Mouse (Mus musculus): ENCODE results near the gene Ddx39b. TPM values are rescaled to one million over a fixed set of nuclear protein-coding genes. Genes with fewer than 3 reads are reported as not detected.

Gene Ddx39b
- 422 TPM for total RNA-seq (2023)

DNA sequence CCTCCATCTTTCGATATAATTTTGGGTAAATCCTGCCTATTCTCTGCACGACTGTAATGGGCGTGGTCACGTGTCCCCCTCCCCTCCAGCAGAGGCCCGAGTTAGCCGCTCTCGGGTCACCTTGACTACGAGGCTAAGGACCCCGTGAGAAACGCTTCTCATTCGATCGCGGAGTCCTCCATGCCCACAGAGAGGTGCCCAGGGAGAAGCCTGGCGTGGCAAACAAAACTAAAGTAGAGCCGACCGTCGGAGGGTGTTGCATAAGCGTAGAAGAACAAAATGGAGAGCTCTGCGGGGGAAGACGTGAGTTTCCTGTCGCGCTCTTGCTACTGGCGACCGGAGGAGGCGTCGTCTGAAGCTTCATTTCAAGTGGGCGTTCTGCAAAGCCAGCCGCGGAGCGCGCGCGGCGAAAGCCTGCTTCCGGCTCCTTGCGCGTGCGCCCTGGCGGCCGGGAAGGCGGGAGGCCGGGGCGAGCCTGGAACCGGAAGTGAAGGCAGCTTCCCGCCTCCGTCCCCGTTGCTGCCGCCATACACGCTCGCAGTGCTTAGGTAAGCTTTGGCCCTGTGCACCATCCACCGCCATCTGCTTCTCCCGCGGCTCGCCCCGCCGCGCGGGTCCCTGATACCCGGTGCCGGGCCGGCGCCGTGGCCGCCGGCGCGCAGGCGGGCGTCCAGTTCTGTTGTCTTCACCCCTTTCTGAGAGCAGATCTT, at the start of gene Ddx39b:
Gene Ddx39b (plus strand): TSS at position 442 of the 710 bp plus-strand sequence.

DNA sequence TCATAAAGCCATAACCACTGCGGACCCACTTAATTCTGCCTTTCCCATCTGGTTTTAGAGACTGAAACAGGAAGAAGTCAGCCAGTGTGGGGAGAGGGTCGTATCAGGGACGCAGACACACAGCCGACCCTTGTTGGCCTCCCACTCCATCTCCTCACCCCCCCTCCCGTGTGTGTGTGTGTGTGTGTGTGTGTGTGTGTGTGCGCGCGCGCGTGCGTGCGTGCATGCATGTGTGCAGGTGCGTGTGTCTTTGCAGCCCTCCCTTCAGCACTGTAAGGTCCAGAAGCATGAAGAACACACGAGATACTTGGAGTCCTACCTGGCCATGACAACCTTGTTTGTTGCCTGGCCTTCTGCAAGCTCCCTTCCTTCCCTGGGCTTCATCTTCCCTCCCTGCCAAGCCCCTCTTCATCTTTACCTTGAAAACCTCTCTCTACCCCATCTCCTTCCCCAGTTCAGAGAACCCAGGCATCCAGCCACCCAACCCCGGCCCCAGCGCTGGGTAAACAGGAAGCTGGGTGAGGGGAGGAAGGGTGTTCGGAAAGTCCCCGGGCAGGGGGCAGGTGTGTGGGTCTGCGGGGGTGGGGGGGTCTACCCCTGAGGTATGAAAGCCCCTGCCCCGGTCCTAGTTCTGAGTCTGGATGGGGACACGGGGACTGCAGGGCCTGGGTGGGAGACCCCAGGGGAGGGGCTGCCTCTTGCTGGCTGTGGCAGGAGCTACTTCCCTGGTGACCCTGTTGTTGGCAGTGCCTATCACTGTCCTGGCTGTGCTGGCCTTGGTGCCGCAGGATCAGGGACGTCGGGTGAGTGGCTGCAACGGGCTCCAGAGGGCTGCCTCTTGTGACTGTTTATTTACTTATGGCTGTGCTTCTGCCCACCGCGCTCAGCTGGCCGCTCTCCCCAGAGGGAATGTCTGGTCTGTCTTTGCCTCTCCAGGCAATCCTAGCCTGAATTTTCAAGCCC, 47.4 kb upstream of the Ddx39b start, which contains the start of gene Ltb:
Gene Ltb (plus strand): TSS at position 559 of the 963 bp plus-strand sequence.

DNA sequence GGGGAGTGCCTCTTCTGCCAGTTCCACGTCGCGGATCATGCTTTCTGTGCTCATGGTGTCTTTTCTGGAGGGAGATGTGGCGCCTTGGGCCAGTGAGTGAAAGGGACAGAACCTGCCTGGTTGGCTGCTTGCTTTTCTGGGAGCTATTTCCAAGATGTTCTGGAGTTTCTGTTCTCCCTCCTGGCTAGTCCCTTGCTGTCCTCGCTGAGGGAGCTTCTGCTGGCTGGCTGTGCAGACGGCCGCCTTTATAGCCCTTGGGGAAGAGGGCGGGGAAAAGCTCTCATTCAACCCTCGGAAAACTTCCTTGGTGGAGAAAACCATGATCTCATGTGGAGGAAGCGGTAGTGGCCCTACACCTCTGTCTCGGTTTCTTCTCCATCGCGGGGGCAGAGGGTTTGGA, 39.8 kb upstream of the Ddx39b start, which contains the start of gene Tnf:
Gene Tnf (minus strand): TSS at position 221 of the 400 bp plus-strand sequence.

DNA sequence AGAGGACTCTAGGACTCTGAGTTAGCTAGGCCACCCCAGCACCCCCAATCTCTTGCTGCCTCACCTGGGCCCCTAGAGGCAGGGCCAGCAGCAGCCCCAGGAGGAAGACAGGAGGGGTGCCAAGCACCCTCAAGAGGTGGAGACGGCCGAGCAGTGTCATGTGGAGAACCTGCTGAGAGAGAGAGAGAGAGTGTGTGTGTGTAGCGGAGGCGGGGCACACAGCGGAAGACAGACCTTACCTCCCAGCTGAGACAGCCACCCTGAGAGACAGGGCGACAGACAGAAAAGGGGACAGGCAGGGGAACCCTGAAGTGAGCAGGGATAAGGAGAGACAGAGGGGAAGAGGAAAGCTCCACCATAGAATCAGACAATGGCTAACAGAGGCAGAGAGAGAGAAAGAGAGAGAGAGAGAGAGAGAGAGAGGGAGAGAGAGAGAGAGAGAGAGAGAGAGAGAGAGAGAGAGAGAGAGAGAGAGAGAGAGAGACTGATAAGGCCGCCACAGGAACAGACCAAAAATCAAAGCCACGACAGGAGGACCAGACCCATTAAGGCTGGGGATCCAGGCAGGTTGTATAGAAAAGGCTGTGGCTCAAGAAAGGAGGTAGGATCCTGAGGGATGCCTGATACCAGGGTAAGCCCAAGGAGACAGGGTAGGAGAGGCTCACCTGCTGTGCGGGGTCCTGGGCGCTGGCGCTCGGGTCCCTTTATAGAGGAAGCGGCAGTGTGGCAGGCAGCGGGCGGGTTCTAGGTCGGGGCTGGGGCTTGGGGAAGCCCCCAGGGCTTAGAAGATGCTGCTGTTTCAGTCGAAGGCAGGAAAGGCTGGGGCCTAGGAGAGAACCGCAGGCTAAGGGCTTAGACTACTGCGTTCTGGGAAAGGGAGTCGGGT, 36.8 kb upstream of the Ddx39b start, which contains the start of gene Lta:
Gene Lta (minus strand): TSS at position 858 of the 886 bp plus-strand sequence.

DNA sequence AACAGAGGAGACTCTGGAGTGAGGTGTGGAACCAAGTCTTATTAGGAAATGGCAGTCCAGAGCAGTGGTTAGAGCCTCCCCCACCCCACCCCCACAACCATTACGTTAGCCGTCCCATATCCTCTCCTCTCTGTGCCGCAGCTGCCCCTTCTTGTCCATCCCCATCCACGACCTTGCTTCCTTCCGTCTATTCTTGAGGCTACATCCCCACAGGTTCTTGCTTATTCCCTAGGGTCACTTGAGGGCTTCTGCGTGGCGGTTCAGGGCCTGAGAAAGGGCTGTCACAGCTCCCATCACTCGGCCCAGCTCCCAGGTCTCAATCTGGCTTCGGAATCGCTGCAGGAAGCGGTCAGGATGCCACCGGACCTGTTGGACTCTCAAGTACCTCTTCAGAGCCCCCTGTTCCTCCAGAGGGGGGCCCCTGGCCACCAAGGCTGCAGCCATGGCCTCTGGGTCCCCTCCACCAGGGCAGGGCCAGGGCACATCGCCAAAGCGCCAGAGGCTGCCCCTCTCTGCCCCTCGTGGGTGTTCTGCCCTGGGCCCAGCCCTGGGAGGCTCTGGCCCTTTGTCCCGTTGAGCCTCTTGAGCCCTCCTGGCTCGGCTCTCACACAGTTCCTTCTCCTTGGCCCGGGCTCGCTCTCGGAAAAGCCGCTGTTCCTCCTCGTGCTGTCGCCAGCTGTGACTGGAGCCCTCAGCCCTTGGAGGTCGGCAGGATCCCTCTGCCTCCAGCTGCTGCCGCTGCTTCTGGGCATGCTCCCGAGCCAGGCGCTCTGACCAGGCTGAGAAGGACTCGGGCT, 21.2 kb upstream of the Ddx39b start, which contains the start of gene Gm16181:
Gene Gm16181 (plus strand): TSS at position 679 of the 797 bp plus-strand sequence.

DNA sequence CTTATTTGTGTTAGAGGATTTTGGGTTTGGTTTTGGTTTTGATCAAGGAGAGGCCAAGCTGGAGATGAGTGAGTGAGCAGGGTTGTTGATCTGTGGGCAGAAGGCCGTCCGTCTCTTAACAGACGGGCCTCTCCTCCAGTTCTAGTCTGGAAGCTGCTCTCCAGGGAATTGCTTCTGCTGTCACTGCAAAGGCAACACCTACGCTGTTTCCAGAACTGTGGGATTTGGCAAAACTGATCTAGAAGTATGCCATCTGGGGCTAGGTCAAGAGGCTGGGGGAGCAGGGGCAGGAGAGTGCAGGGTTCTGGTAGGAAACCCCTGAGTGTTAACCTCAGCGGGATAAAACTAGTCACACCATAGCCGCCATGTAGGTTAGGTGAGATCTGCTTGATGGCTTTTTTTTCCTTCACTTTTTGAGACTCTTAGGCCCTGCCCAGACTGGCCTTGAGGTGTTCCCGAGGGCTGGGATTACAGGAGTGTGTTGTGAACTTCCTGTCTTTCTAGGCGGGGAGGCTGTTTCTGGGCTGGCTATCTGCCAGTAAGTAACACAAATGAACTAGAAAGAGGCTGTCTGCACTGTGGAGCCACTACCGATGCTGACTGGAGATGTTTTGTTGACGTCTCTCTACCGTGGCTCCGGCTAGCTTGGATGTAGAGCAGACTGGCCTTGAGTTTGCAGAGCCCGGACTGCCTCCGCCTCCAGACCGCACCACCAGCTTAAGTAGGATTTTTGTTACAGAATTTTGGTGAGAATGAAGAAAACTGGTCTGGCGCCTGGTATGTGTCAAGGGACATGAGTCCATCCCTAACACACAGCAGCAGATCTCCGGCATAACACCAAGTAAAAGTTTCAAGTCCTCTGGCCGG, 8.2 kb upstream of the Ddx39b start, which contains the start of gene Atp6v1g2:
Gene Atp6v1g2 (plus strand): TSS at position 547 of the 867 bp plus-strand sequence.

DNA sequence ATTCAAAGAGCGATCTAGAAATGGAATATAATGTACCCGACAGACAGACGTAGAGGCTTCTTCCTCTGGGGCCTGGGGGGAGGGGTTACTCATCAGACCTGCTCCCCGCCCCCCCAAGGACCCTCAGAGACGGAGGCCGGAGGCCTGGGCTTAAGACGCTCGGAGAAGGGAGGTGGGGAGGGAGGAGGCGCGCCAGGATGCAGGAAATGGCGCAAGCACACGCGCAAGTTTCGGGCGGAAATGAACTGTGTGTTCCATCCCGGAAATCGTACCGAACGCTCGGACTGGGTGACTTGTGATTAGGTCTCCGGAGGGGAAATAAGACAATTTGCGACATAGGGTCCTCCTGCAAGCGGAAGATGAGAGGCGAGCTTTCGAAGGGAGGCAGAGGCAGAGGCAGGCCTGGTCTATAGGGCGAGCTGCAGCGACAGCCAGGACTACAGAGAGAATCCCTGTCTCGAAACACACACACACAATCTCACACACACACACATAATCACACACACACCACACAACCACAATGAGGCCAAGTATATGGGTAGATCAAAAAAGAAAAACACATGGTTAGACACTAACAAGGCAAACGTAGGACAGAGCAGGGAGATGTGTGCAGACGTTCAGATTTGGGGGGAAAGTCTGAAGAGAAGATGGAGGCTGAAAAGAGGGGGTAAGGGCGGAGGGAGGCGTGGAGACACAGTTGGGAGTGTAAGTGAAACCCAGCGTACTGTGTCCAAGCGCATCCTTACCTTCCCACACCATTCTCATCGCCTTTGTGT, 5.7 kb upstream of the Ddx39b start, which contains the start of gene Nfkbil1:
Gene Nfkbil1 (minus strand): TSS at position 179 of the 776 bp plus-strand sequence.

DNA sequence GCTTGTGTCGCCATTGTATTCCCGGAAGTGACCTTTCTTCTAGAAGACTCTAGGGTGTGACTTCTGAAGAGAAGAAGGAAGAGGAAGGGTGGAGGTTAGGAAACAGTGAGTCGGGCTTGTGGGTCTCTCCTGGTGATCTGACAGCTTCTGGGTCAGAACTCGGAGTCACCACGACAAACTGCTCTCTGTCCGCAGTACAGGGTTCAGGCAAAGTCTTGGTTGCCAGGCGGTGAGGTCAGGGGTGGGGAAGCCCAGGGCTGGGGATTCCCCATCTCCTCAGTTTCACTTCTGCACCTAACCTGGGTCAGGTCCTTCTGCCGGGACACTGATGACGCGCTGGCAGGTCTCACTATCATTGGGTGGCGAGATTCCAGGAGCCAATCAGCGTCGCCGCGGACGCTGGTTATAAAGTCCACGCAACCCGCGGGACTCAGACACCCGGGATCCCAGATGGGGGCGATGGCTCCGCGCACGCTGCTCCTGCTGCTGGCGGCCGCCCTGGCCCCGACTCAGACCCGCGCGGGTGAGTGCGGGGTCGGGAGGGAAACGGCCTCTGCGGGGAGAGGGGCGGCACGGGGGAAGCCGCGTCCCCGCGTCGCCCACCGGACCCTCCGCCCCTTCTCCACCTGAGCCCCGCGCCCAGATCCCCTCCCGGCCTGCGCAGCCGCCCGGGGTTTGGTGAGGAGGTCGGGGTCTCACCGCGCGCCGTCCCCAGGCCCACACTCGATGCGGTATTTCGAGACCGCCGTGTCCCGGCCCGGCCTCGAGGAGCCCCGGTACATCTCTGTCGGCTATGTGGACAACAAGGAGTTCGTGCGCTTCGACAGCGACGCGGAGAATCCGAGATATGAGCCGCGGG, 21.3 kb downstream of the Ddx39b start, which contains the start of gene H2-D1:
Gene H2-D1 (plus strand): TSS at position 67 of the 859 bp plus-strand sequence.

Other genes starting within 250 kb of the Ddx39b start
- gene Vars, start 240.8 kb upstream of the Ddx39b start, total RNA-seq (2023) = 85.0 TPM
- gene Vwa7, start 225.2 kb upstream of the Ddx39b start, total RNA-seq (2023) = not detected
- gene Sapcd1, start 213.7 kb upstream of the Ddx39b start, total RNA-seq (2023) = 1.4 TPM
- gene Msh5, start 195.0 kb upstream of the Ddx39b start, total RNA-seq (2023) = 3.2 TPM
- gene Clic1, start 191.8 kb upstream of the Ddx39b start, total RNA-seq (2023) = 137 TPM
- 0.70 TPM for gene Ddah2, start 182.7 kb upstream of the Ddx39b start, total RNA-seq (2023)
- gene Ly6g6c, start 176.4 kb upstream of the Ddx39b start, total RNA-seq (2023) = not detected
- not detected for gene Mpig6b, start 175.6 kb upstream of the Ddx39b start, total RNA-seq (2023)
- not detected for gene Ly6g6e, start 164.8 kb upstream of the Ddx39b start, total RNA-seq (2023)
- gene Ly6g6d, start 163.7 kb upstream of the Ddx39b start, total RNA-seq (2023) = not detected
- gene Ly6g6f, start 156.1 kb upstream of the Ddx39b start, total RNA-seq (2023) = not detected
- gene Abhd16a, start 152.5 kb upstream of the Ddx39b start, total RNA-seq (2023) = 60.6 TPM
- not detected for gene Ly6g5c, start 133.5 kb upstream of the Ddx39b start, total RNA-seq (2023)
- gene Ly6g5b, start 126.3 kb upstream of the Ddx39b start, total RNA-seq (2023) = 1.5 TPM
- gene Gpank1, start 120.3 kb upstream of the Ddx39b start, total RNA-seq (2023) = 28.7 TPM
- 118 TPM for gene Csnk2b, start 119.7 kb upstream of the Ddx39b start, total RNA-seq (2023)
- 15.3 TPM for gene D17H6S53E, start 115.4 kb upstream of the Ddx39b start, total RNA-seq (2023)
- gene Apom, start 109.7 kb upstream of the Ddx39b start, total RNA-seq (2023) = not detected
- gene Bag6, start 106.6 kb upstream of the Ddx39b start, total RNA-seq (2023) = 487 TPM
- 292 TPM for gene Prrc2a, start 76.8 kb upstream of the Ddx39b start, total RNA-seq (2023)
- gene Aif1, start 65.7 kb upstream of the Ddx39b start, total RNA-seq (2023) = 8.6 TPM
- 9.5 TPM for gene Lst1, start 53.3 kb upstream of the Ddx39b start, total RNA-seq (2023)
- 417 TPM for gene Ltb, start 47.3 kb upstream of the Ddx39b start, total RNA-seq (2023)
- gene Tnf, start 39.7 kb upstream of the Ddx39b start, total RNA-seq (2023) = 11.3 TPM
- gene Lta, start 36.4 kb upstream of the Ddx39b start, total RNA-seq (2023) = 15.7 TPM
- gene Gm16181, start 20.9 kb upstream of the Ddx39b start, total RNA-seq (2023) = not detected
- 1.00 TPM for gene Atp6v1g2, start 8.1 kb upstream of the Ddx39b start, total RNA-seq (2023)
- 9.4 TPM for gene Nfkbil1, start 6.0 kb upstream of the Ddx39b start, total RNA-seq (2023)
- 2,346 TPM for gene H2-D1, start 21.0 kb downstream of the Ddx39b start, total RNA-seq (2023)
- gene H2-Q1, start 78.7 kb downstream of the Ddx39b start, total RNA-seq (2023) = 12.5 TPM
- 9.6 TPM for gene H2-Q2, start 100.5 kb downstream of the Ddx39b start, total RNA-seq (2023)
- 587 TPM for gene H2-Q4, start 137.9 kb downstream of the Ddx39b start, total RNA-seq (2023)
- gene H2-Q6, start 183.1 kb downstream of the Ddx39b start, total RNA-seq (2023) = 156 TPM
- gene H2-Q7, start 197.4 kb downstream of the Ddx39b start, total RNA-seq (2023) = 498 TPM
- 67.2 TPM for gene H2-Q10, start 228.3 kb downstream of the Ddx39b start, total RNA-seq (2023)

Measured in CD4-positive naive resting alpha-beta T cell, adult 76 days (primary cell).